Mouse (Mus musculus) spleen, adult 2 months (tissue): ENCODE data around the gene Ubp1.

ENCODE experiments used
- CTCF ChIP-seq: fragments of 200-500 bp; IDR thresholded peaks from 2 replicates; pipeline ENCODE4 v1.5.1; 2011; ENCODE audit warnings: mild to moderate bottlenecking, inconsistent platforms; ENCODE audit not compliant: insufficient read depth, insufficient read length, insufficient replicate concordance; ENCODE audit errors: extremely low read depth
- POLR2A ChIP-seq: fragments of 200-500 bp; IDR thresholded peaks from 2 replicates; pipeline ENCODE4 v1.6.1; 2011; ENCODE audit warnings: low read depth, low read length, inconsistent platforms

- TF ChIP-seq POLR2A, result no peak
- no peak for TF ChIP-seq CTCF
These were observed 85.0 kb downstream of the Ubp1 start for GRCm38 (mm10) chr9:114015724-114016123.
